Mouse (Mus musculus) c-Kit-positive CD71-positive TER-119-negative erythroid progenitor cells, embryonic 14.5 days (primary cell): ENCODE measurements around the gene Lrrc3.
"Not testable (repeated sequence)": the region's sequence is repeated elsewhere in the genome, so short reads cannot be mapped to it uniquely, and the experiment has no call there.

ENCODE experiments used
- DNase-seq: peaks from one replicate; pipeline ENCODE4 v3.0.0-alpha.2; 2013; ENCODE audit warnings: low read depth

The Lrrc3 gene

DNA sequence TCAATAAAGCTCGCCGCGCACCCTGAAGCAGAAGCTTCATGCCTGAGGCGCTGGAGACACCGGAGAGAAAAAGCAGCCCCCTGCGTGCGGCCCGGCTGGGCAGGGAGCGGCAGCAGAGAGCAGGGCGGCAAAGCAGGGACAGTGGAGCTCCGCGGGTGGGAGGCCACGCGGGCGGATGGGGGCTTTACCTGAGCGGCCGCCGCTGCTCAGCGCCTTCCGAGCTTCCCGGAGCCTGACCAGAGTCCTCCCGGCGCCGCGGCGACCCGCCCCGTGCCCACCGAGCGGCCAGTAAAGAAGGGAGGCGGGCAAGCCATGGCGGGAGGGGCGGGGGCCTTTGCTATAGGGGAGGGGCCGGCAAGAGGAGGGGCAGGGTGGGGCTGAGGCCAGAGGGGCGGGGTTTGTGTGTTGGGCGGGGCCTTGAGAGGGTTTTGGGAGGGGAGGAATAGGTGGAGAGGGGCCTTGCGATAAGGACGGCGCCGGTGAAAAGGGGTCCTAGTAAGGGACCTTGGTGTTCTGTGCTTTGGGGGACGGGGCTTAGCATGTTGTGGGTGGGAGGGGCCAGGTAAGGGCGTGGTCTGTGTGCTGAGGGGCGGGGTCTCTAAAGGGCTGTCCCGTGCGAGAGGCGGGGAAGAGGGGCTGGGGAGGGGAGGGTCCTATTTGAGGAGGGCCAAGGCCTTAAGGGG lies at the start of gene Lrrc3:
Lrrc3 (minus strand) TSS at position 326 of the 683 bp plus-strand sequence.
- DNase-seq, result no peak

GRCm38 (mm10) chr10:77950468-77950867 lies 48.1 kb upstream of the Lrrc3 start:
- DNase-seq, result not testable (repeated sequence)

- peak; percentile 4 for DNase-seq
Measured at GRCm38 (mm10) chr10:77939685-77940084, 37.3 kb upstream of the Lrrc3 start.

DNA sequence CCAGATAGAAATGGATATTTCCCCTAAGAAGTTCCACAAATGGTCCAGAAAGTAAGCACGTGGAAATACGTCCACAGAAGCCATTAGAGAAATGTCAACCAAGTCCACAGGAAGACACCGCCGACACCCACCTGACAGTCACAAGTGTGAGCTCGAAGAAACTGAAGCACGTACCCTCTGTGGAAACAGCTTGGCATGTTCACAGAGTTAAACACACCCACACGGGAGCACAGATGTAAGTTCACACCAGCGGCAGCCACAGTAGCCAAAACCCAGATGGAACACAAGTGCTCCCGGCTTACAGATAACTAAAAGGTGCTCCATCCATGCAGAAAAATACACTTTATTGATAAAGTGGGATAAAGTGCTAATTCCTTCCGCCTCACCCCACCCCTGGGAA lies 25.0 kb upstream of the Lrrc3 start:
- DNase-seq, result no peak

- peak; percentile 51 for DNase-seq
Measured at GRCm38 (mm10) chr10:77926140-77926539, 23.8 kb upstream of the Lrrc3 start.

DNA sequence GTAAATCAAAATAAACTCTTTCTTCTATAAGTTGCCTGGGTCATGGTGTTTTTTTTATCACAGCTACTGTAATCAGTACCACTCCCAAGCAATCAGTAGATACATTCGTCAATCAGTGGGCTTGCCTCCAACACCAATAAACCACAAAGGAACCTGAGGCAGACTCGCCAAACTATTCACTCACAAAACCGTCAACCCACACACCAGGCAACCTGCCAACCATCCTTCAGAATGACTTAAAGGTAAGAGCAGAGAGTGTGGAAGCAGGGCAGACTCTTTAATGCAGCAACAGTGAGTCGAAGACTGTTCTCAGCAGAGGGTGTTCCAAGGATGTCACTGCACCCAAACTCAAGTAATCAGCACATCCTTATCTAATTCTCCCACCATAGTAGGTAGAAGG lies 20.3 kb upstream of the Lrrc3 start:
- no peak for DNase-seq

DNA sequence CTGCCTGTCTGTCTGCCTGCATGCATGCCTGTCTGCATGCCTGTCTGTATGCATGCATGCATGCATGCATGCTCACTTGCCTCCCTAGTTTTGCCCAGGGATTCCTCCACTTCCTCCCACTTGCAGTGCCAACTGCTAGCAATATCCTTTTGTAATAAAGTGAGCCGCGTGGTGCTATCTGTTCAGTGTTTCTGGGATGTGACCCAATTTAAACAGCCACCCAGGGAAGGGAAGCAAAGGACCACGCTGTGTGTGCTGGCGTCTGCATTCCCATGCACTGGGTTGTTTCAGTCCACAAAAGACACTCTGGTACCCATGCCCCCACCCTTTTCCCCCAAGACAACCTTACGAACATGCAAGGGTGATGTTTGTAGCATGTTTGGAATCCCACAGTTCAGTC lies 18.7 kb upstream of the Lrrc3 start:
- no peak for DNase-seq

- DNase-seq, result no peak
Measured at GRCm38 (mm10) chr10:77916636-77917335, 14.4 kb upstream of the Lrrc3 start.

DNA sequence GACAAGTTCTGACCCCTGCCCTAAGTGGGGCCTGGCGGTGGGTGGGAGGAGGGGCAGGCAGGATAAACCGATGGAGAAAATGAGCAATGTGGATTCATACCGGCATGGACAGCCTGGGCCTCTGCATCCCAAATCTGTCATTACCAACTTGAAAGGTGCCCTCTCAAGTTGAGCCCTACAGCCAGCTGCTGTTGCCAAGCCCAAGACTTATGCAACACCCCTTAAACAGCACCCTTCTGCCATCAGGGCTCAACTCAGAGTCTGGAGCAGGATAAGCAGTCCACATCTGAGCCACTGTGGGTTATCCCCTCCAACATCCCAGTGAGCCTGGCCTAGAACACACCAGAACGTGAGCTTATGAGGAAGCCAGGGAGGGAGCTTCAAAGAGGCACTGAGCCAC lies 11.0 kb upstream of the Lrrc3 start:
- DNase-seq, result no peak

DNA sequence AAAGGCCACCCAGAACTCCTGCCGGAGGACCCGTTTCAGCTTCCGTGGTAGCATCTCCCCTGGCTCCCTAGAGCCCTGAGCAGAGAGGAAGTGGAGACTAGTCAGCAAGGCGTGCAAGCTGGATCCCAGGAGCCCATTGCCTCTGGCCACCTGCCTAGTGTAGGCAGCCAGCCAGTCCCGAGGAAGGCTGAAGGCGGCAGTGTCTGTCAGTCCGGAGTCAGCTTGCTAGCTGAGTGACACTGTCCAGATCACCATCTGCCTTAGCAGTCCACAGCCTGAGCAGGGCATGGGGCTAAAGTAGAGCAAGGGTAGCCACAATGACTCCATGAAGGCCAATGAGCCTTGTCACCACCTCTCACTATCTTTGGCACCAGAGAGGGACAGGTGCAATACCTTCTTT lies 10.3 kb upstream of the Lrrc3 start:
- no peak for DNase-seq

- DNase-seq, result peak; percentile 35
Measured at GRCm38 (mm10) chr10:77902894-77903715, 769 bp upstream of the Lrrc3 start.

GRCm38 (mm10) chr10:77901871-77902210 lies 495 bp downstream of the Lrrc3 start:
- DNase-seq, result no peak

DNA sequence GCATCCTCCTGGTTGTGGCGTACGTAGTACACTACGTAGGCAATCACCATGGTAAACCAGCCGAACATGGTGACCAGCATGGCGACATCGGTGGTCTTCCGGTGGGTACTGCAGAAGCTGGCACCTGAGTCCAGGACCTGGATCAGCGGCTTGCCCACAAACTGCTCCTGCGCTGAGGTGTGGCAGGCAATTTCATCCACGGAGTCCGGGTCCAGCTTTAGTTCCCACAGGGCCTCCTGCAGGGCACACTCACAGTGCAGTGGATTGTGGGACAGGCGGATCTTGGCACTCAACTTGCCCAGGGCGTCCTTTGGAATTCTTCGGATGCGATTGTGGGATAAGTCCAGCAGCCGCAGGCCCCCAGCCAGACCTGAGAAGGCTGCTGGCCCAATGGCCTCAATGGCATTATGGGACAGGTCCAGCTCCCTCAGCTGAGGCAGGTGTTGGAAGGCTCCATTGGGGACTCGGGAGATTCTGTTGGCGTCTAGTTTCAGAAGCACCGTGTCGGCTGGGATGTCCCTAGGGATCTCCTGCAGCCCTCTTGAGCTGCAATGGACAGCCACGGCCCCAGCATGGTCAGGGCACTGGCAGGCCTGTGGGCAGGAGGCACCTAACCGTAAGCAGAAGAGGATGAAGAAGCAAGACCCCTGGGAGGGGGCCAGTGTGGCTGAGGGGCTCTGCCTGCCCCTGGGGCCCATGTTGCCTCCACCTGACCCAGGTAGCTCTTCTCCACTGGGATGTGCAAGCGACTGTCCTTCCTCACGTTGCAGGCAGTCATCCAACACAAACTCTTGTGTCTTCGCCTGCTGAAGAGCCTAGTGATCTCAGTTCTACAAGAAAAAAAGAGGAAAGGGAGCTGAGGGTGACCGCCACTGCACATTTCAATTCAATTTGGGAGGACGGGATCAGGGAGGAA lies 1.2 kb downstream of the Lrrc3 start:
- no peak for DNase-seq

DNA sequence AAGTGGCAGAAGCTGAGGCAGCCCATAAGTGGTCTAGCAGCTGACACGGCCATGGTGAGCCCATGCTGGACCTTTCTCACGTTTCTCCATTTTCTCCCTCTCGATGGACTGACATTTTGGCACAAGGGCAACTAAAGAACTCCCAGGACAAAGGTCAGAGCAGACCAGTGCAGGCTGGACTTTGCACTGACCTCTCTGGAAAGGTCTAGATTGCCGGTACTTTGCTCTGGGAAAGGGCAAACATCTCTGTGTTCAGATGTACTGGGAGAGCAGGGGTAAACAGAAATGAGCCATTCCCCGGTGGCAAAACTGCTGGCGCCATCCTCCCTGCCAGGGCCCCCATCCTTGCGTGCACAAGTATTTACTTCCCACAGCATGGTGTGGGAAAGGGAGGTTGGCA lies 2.2 kb downstream of the Lrrc3 start:
- no peak for DNase-seq

- no peak for DNase-seq
Measured at GRCm38 (mm10) chr10:77895562-77895961, 6.8 kb downstream of the Lrrc3 start.

- DNase-seq, result no peak
Measured at GRCm38 (mm10) chr10:77890987-77891565, 11.3 kb downstream of the Lrrc3 start.

- no peak for DNase-seq
Measured at GRCm38 (mm10) chr10:77886007-77886747, 16.2 kb downstream of the Lrrc3 start.

DNA sequence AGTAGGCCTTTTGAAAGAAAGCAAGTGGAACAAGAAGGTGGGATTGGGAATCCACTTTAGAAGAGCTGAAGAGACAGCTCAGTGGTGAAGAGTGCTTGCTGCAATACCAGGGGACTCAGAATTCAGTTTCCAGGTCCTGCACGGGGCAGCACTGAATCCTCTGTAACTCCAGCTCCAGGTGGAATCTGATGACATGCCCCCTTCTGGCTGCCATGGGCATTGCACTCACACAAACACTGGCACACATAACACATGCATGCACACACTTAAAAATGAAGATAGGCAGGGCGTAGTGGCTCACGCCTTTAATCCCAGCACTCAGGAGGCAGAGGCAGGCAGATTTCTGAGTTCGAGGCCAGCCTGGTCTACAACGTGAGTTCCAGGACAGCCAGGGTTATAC lies 19.8 kb downstream of the Lrrc3 start:
- DNase-seq, result no peak

DNA sequence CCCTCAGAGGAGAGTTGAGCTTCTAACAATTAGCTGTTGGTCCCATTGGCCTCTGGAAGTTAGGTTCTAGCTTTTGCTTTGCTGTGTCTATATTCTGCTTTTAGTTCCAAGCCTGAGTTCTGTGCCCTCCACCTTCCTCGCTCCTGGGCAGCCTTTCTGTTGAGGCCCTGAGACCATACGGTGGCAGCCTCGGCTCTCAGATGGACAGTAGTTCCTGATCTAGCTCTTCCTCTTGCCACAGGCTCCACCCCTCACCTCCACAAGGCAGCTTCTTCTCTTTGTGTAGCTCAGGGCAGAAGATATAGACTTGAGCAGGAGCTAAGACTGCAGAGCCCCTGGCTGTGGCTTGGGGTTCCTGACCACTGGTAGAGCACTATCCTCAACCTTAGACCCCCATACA lies 22.0 kb downstream of the Lrrc3 start:
- no peak for DNase-seq

- no peak for DNase-seq
Measured at GRCm38 (mm10) chr10:77878985-77879384, 23.4 kb downstream of the Lrrc3 start.

DNA sequence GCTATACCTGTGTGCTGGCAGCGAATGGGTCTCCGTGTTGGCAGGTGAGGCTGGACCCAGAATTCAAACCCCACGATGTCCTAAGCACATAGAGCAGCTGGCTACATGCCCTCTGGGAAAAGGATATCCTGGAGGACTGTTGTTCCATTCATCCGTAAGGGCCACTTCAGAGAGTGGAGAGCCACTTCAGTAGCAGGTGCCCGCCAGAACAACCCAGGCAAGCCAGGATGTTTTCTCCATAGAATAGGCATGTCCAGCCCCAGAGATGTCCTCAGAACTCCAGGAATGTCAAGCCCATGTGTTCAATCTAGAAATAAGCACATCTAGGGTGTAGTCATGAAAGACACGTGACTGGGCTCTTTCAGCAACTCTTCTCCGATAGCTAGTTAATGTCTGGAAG lies 32.7 kb downstream of the Lrrc3 start:
- DNase-seq, result no peak
